Mouse (Mus musculus) myocyte (in vitro differentiated cells): ENCODE results near the gene Cd19. TPM values are rescaled to one million over a fixed set of nuclear protein-coding genes. Genes with fewer than 3 reads are reported as not detected.
A peak's percentile ranks its signal among the peaks of the same experiment; 100 is the strongest.

Source experiments
- H3K27me3 ChIP-seq: one replicate; pipeline ENCODE4 v1.6.1; 2011; ENCODE audit not compliant: control insufficient read depth, insufficient read depth, insufficient read length
- H3K36me3 ChIP-seq: one replicate; pipeline ENCODE4 v1.6.1; 2011; ENCODE audit not compliant: control insufficient read depth, insufficient read depth
- H3K4me2 ChIP-seq: one replicate; pipeline ENCODE4 v1.6.1; 2011; ENCODE audit warnings: low read depth, control low read depth
- H3K4me3 ChIP-seq: one replicate; pipeline ENCODE4 v1.5.1; 2011; ENCODE audit warnings: mild to moderate bottlenecking, control low read depth, moderate library complexity
- H3K79me2 ChIP-seq: one replicate; pipeline ENCODE4 v1.6.1; 2011; ENCODE audit not compliant: control insufficient read depth, insufficient read depth
- H3ac ChIP-seq: one replicate; pipeline ENCODE4 v1.6.1; 2011; ENCODE audit not compliant: control insufficient read depth, insufficient read length
- CEBPB ChIP-seq: IDR thresholded peaks from 2 replicates; pipeline ENCODE4 v1.6.1; 2011; ENCODE audit warnings: mild to moderate bottlenecking, moderate library complexity; ENCODE audit not compliant: poor library complexity, insufficient read depth, severe bottlenecking
- E2F4 ChIP-seq: IDR thresholded peaks from one replicate; pipeline ENCODE4 v1.6.1; 2011; ENCODE audit warnings: mild to moderate bottlenecking, control low read depth, moderate library complexity; ENCODE audit not compliant: insufficient read depth
- MAX ChIP-seq: IDR thresholded peaks from one replicate; pipeline ENCODE4 v1.6.1; 2011; ENCODE audit warnings: low read depth, mild to moderate bottlenecking, control low read depth
- MYOD1 ChIP-seq, 3 experiments: IDR thresholded peaks; one replicate each; pipeline ENCODE4 v1.6.1; 2011; ENCODE audit warnings: control low read depth in 2 of 3, low read depth in 2 of 3, mild to moderate bottlenecking in 2 of 3, moderate library complexity in 1 of 3; ENCODE audit not compliant: insufficient read length in 2 of 3, control insufficient read depth in 1 of 3
- MYOG ChIP-seq, 3 experiments: IDR thresholded peaks; one replicate each; pipeline ENCODE4 v1.6.1; 2011; ENCODE audit warnings: control low read depth in 2 of 3, low read depth in 2 of 3, mild to moderate bottlenecking in 2 of 3; ENCODE audit not compliant: insufficient read length in 2 of 3, control insufficient read depth in 1 of 3, insufficient read depth in 1 of 3
- POLR2A ChIP-seq: IDR thresholded peaks from one replicate; pipeline ENCODE4 v1.6.1; 2011; ENCODE audit warnings: low read depth, mild to moderate bottlenecking, control low read depth, moderate library complexity; ENCODE audit not compliant: insufficient read length
- POLR2AphosphoS2 ChIP-seq: IDR thresholded peaks from one replicate; pipeline ENCODE4 v1.6.1; 2011; ENCODE audit warnings: low read depth, control low read depth; ENCODE audit not compliant: insufficient read length
- REST ChIP-seq: IDR thresholded peaks from one replicate; pipeline ENCODE4 v1.6.1; 2011; ENCODE audit warnings: mild to moderate bottlenecking, control low read depth, moderate library complexity; ENCODE audit not compliant: insufficient read depth, insufficient read length
- SRF ChIP-seq: IDR thresholded peaks from one replicate; pipeline ENCODE4 v1.6.1; 2011; ENCODE audit warnings: low read depth; ENCODE audit not compliant: control insufficient read depth, insufficient read length
- TCF12 ChIP-seq: IDR thresholded peaks from one replicate; pipeline ENCODE4 v1.6.1; 2011; ENCODE audit warnings: mild to moderate bottlenecking, control low read depth; ENCODE audit not compliant: poor library complexity, insufficient read depth, severe bottlenecking
- TCF3 ChIP-seq: IDR thresholded peaks from one replicate; pipeline ENCODE4 v1.6.1; 2011; ENCODE audit warnings: low read depth, control low read depth; ENCODE audit not compliant: insufficient read length
- USF1 ChIP-seq: IDR thresholded peaks from one replicate; pipeline ENCODE4 v1.6.1; 2011; ENCODE audit warnings: low read depth, mild to moderate bottlenecking, control low read depth, moderate library complexity
- polyA plus RNA-seq: library from polyadenylated mRNA; unstranded; fragments of >200 nt; fragmentation: generic; extraction: Trizol; gene quantifications from one replicate; pipeline ENCODE4 v1.2.1, GENCODE M21; 2012; ENCODE audit warnings: missing spikeins

Cd19 gene
- polyA plus RNA-seq, 1 experiment: 0.01 TPM

DNA sequence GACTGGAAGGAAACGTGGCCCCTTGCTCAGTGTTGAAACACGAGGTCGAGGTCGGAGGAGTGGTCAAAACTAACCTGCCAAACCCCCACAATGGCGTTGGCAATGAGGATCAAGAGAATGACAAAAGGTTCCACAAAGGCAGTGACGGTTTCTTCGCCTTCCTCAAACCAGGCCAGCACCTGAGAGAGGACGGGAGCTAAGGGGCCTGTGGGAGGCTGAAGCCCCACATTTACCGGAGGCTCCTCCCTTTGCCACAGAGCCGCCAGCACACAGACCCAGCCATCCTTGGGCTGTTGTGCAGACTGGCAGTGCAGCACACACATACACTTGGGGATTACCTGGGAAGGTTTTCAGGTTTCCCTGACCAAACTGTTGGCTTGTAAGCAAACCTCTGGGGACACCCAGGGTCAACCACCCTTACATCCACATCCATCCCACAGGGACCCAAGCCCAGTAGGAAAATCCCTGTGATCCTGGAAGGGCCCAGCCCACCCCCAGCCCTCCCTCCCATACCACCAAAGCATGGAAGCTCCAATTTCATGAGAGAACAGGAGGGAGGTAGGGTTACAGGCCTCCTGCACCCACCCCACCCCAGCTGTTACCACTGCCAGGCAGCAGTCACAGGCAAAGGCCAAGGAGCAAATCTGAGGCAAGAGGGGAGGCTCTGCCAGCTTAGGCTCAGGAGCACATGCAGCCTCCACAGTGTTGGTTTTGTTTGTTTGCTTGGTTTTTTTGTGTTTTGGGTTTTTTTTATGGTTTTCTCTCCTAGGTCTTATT lies 46.1 kb upstream of the Cd19 start:
- TF ChIP-seq POLR2AphosphoS2 (peak; percentile 77), MAX (no peak), MYOD1 (IDR thresholded peaks at IDR 0.05; ENCODE audit: control insufficient read depth in 1 of 3, insufficient read length in 2 of 3, low read depth in 2 of 3) (peak; percentile 69 to 95 (median 93)), POLR2A (peak; percentile 33), TCF3 (peak; percentile 33), MYOG (IDR thresholded peaks at IDR 0.05; ENCODE audit: control insufficient read depth in 1 of 3, insufficient read depth in 1 of 3, insufficient read length in 2 of 3, low read depth in 2 of 3) (peak; percentile 72 to 97 (median 90)), USF1 (no peak), SRF (no peak), TCF12 (peak; percentile 39), E2F4 (no peak)
- peak overlapping the region; percentile 54 for H3K4me3 ChIP-seq
- H3K4me2 ChIP-seq: peak overlapping the region; percentile 82
- H3K27me3 ChIP-seq: no peaks in the 10 kb centered on the region
- peaks cover 14% of the 10 kb centered on the region for H3K36me3 ChIP-seq
- no peak overlapping the region for H3ac ChIP-seq
- H3K79me2 ChIP-seq: peaks cover 8% of the 10 kb centered on the region

DNA sequence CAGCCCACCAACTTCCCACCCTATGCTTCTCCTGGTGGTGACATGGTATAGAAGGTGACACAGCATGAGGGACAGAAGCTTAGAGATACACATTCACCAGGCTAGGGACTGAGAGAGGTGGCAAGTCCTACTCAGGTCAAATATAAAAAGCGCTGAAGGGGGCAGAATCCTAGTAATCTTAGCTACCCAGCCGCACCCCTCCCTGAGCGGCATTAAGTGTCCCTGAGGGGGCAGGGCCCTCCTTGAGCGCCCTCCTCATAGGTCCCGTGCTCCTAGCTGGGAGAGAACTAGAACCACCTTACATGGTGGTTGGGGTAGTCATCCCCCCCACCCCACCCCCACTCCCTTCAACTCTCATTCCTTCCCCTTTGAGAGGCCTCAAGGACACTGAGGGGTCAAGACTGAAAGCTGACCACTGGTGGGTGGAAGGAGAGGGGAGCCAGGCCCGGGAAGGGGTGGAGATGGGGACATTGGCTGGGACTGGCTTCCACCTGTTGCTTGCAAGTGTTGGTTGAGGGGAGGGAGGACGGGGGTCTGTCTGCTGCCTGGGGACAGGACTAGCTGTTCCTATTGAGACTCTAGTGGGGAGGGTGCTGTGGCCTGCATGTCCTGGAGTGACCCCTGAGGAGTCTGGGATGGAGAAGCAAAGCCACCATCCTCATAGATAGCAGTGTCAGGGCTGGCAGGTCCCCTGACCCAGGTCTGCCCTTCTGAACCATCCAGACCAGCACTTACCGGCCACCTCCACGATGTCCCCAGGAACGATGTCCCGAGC lies 44.3 kb upstream of the Cd19 start:
- Histone ChIP-seq H3K36me3 (peaks cover 27% of the 10 kb centered on the region), H3K79me2 (peaks cover 8% of the 10 kb centered on the region), H3K4me3 (peak overlapping the region; percentile 54), H3ac (no peak overlapping the region), H3K4me2 (peak overlapping the region; percentile 82), H3K27me3 (no peaks in the 10 kb centered on the region)
- peak; percentile 20 for TF ChIP-seq TCF12
- peak; percentile 72 to 97 (median 86) for TF ChIP-seq MYOD1 (IDR thresholded peaks at IDR 0.05; ENCODE audit: control insufficient read depth in 1 of 3, insufficient read length in 2 of 3, low read depth in 2 of 3)
- TF ChIP-seq REST: no peak
- no peak for TF ChIP-seq SRF
- TF ChIP-seq CEBPB: no peak
- TF ChIP-seq POLR2AphosphoS2: peak; percentile 59
- TF ChIP-seq POLR2A: peak; percentile 46
- peak; percentile 33 to 93 (median 43) for TF ChIP-seq MYOG (IDR thresholded peaks at IDR 0.05; ENCODE audit: control insufficient read depth in 1 of 3, insufficient read depth in 1 of 3, insufficient read length in 2 of 3, low read depth in 2 of 3)

DNA sequence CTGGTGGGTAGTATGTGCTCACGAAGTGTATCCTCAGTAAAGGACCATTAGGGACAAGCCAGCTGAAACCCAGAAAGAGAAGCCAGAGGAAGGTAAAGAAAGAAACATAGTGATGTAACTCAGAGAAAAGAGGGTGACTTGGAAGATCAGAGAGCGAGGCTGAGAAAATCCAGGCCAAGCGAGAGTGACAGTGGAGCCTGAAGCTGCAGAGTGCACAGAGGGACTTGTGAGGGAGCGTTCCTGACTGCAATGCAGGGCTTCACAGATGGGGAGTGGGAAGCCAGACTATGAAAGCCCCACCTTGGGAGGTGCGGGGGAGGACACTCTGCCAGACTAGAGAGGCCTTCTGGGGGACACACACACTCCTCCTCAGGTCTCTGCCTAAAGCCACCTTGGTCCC lies 43.5 kb upstream of the Cd19 start:
- Histone ChIP-seq H3ac (no peak overlapping the region), H3K27me3 (no peaks in the 10 kb centered on the region), H3K36me3 (peaks cover 27% of the 10 kb centered on the region), H3K79me2 (peaks cover 8% of the 10 kb centered on the region), H3K4me3 (peak overlapping the region; percentile 54), H3K4me2 (peak overlapping the region; percentile 82)
- TF ChIP-seq USF1 (no peak), POLR2A (peak; percentile 14), MYOG (IDR thresholded peaks at IDR 0.05; ENCODE audit: control insufficient read depth in 1 of 3, insufficient read depth in 1 of 3, insufficient read length in 2 of 3, low read depth in 2 of 3) (no peak), POLR2AphosphoS2 (peak; percentile 65), MAX (no peak)

DNA sequence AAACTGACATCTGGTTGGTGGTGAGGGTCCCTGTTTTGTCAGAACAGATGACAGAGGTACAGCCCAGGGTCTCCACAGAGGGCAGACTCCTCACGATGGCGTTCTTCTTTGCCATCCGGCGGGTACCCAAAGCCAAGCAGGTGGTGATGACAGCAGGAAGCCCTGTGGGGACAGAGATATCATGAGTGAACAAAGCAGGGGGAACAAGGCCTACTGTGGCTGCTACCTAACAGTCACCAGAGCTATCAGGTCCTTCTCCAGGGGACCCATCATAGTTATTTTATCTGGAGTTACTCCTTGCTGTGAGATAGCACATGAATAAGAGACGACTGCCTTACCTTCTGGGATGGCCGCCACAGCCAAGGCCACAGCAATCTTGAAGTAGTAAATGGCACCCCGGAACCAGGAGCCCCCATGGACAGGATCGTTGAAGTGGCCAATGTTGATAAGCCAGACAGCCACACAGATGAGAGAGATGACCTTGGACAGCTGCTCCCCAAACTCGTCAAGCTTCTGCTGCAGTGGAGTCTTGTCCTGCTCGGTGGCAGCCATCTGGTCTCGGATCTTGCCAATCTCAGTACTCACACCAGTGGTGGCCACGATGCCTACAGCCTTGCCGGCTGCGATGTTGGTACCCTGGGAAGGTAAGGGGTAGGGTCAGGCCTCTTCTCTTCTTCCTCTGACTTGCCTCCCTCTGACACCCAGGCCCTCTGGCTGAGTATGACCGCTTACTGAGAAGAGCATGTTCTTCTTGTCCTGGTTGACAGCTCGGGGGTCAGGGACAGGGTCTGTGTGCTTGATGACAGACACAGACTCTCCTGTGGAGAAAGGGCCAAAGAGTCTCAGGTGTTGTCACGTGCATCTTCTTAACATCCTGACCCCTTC lies 41.9 kb upstream of the Cd19 start:
- TF ChIP-seq MYOD1 (IDR thresholded peaks at IDR 0.05; ENCODE audit: control insufficient read depth in 1 of 3, insufficient read length in 2 of 3, low read depth in 2 of 3) (peak in 2 of 3 experiments; percentile 16 to 46), POLR2AphosphoS2 (peak; percentile 59), MYOG (IDR thresholded peaks at IDR 0.05; ENCODE audit: control insufficient read depth in 1 of 3, insufficient read depth in 1 of 3, insufficient read length in 2 of 3, low read depth in 2 of 3) (peak in 1 of 3 experiments; percentile 23), REST (no peak)
- H3K27me3 ChIP-seq: no peaks in the 10 kb centered on the region
- H3K4me3 ChIP-seq: peak overlapping the region; percentile 54
- H3K79me2 ChIP-seq: no peaks in the 10 kb centered on the region
- peaks cover 37% of the 10 kb centered on the region for H3K36me3 ChIP-seq
- H3ac ChIP-seq: no peak overlapping the region
- H3K4me2 ChIP-seq: peak overlapping the region; percentile 82
